Mouse (Mus musculus): ENCODE data around the gene Gm21149. TPM values are rescaled to one million over a fixed set of nuclear protein-coding genes. Genes with fewer than 3 reads are reported as not detected.
"Not testable (repeated sequence)": the region's sequence is repeated elsewhere in the genome, so short reads cannot be mapped to it uniquely, and the experiment has no call there.

Gm21149 gene
- total RNA-seq, 2 experiments from 2014 or later, result not detected

GRCm38 (mm10) chr5:15463561-15463960 lies 12.8 kb downstream of the Gm21149 start:
- DNase-seq (ENCODE audit: low spot score in 2 of 2), result peak; percentile 20 to 33

- DNase-seq (ENCODE audit: low spot score in 2 of 2), result not testable (repeated sequence)
Measured at GRCm38 (mm10) chr5:15461613-15462012, 14.7 kb downstream of the Gm21149 start.

- not testable (repeated sequence) for DNase-seq (ENCODE audit: low spot score in 2 of 2)
Measured at GRCm38 (mm10) chr5:15457865-15458571, 18.3 kb downstream of the Gm21149 start.

Other genes with a start within 250 kb of the Gm21149 start
- gene Gm21190, start 52.7 kb upstream of the Gm21149 start, total RNA-seq (2021), result not detected
- not detected for gene Gm21083, start 100.8 kb upstream of the Gm21149 start, total RNA-seq (2021)
- gene Speer4d, start 142.5 kb upstream of the Gm21149 start, total RNA-seq (2021), result not detected
- not detected for gene 4930572O03Rik, start 180.5 kb upstream of the Gm21149 start, total RNA-seq (2021)
- gene Speer4c, start 237.7 kb upstream of the Gm21149 start, total RNA-seq (2021), result not detected

Measured in left cerebral cortex, adult 18-20 months (tissue).